Mouse (Mus musculus) thymus, adult 18-20 months (tissue): ENCODE data around the gene Olfr282.
A peak's percentile ranks its signal among the peaks of the same experiment; 100 is the strongest.

Source experiments
- DNase-seq, 2 experiments: peaks; one replicate each; pipeline ENCODE4 v3.0.0; 2022; ENCODE audit warnings: mixed read lengths in 2 of 2

The Olfr282 gene

GRCm38 (mm10) chr15:98475382-98475781 lies 44.4 kb downstream of the Olfr282 start:
- peak in 1 of 2 experiments; percentile 14 for DNase-seq

DNA sequence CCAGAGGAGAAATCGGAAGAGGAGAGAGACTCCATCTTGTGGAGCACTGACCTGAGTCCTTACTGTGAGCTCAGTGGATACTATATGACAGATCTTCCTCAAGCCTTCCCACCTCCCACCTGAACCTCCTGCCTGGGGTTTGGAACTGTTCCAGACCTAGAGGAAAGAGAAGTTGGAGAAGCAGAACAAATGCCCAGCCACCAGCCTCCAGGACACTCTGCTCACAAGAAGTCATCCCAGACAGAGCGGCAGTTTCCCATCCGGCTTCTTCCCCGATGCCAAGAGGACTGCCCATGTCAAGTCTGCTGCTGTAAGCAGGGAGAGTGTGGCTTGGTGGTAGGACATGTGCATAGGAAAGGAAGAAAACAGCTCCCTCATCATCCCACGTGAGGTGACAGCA lies 45.3 kb downstream of the Olfr282 start:
- no peak for DNase-seq

- no peak for DNase-seq
Measured at GRCm38 (mm10) chr15:98479568-98480102, 48.6 kb downstream of the Olfr282 start.

DNA sequence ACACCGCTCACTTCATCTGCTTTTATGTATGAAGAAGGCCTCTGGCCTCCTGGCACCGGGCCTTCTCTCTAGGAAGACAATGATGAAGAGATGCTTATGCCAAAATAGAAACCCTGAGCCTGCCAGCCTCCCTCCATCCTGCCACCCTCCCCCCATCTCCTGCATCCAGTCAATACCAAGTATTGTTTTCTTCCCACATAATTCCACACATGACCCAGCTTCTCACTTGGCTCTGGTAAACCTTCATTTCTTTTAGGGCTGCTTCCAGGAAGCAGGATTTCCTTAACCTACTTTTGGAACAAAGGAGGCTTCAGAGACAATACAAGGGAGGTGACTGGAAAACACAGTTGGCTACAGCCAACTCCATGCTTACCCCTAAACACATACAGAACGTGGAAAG lies 51.7 kb downstream of the Olfr282 start, which contains the start of gene Lalba:
Gene Lalba, minus strand, starts transcription at position 21 of the 400 bp plus-strand sequence.
- no peak for DNase-seq

DNA sequence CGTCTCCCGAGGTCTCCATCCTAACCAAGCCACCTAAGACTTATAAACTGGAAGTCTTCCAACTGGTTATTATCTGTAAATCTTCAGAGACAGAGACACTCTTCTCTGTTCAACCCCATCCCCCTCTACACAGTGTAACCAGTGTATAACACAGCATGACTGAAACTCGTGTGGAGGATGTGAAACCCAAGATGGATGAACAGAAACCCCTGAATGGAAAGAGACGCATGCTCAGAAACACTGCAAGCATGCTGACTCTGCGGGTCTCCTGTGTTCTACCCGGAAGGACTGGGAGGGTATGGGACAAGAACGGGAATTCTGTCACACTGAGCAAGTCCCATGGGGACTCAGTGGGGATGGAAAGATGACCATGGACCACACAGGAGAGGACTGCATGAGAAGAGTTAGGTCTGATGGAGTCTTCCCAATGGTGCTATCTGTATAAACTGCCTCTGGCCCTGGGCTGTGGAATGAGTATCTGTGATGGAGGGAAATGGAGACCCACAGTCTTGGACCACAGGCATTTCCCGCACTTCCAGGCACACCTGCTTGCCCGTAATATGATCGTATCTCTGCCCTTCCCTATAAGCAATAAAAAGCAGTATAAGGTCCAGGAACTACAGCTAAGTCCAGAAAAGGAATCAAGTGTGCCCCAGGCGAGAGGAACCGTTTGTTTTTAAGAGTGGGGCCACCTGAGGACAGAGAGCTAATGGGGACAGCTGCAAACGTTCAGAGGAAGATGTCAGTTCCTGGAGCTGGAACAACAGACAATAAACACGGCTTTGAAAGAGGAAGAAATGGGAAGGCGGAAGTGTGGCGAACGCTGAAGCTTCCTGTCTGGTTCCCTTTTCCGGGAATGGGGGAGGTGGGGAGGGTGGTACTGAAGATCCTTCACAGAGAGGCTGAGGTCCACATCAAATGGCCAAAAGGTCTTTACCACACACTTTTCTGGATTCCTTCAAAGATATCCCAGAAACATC lies 53.2 kb downstream of the Olfr282 start:
- no peak for DNase-seq

DNA sequence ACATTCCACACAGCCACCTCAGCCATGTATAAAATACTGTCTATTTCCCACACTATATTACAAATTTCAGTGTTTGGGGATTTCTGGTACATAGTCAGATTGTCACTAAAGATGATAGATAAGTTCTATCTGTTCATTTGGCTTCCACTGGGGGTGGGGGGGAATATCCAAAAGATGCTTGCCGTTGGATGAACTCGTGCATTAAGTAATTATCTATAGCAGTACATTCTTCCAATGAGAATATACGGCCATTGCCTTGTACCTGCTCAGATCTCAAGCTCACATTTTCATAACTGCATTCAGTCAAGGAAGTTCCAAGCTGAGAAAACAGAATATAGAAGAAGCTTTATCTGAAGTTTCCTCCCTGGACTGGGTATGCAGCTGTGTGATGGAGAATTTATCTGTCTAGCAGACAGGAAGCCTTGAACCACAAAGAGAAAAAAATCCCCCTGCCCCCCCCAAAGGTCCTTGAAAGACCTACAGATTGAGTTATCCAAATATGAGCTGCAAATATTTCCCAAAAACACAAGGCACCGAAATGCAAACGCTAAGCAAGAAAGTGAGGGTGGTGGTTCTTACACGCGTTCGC lies 55.5 kb downstream of the Olfr282 start:
- no peak for DNase-seq
